Mouse (Mus musculus): ENCODE measurements around the gene Olfr613.
"Not testable (repeated sequence)": the region's sequence is repeated elsewhere in the genome, so short reads cannot be mapped to it uniquely, and the experiment has no call there.

Olfr613 gene

GRCm38 (mm10) chr7:103547774-103548173, at the start of gene Olfr613:
Gene Olfr613, plus strand, starts transcription at chr7:103548074.
- in situ Hi-C loops (cut with MboI, MseI): no loop called here

GRCm38 (mm10) chr7:103512022-103512421, 35.9 kb upstream of the Olfr613 start, which contains the start of gene Olfr610:
Gene Olfr610, minus strand, starts transcription at chr7:103512122.
- in situ Hi-C loops (cut with MboI, MseI): no loop called here

GRCm38 (mm10) chr7:103520746-103521145, 27.1 kb upstream of the Olfr613 start, which contains the start of gene Olfr611:
Gene Olfr611, minus strand, starts transcription at chr7:103520846.
- in situ Hi-C loops (cut with MboI, MseI): not testable (repeated sequence)

- in situ Hi-C loops (cut with MboI, MseI): not testable (repeated sequence)
Measured at GRCm38 (mm10) chr7:103542617-103543016, 5.3 kb upstream of the Olfr613 start, which contains the start of gene Olfr612. Gene Olfr612, minus strand, starts transcription at chr7:103542717.

- in situ Hi-C loops (cut with MboI, MseI): no loop called here
Measured at GRCm38 (mm10) chr7:103555779-103556178, 7.9 kb downstream of the Olfr613 start, which contains the start of gene Olfr615. Gene Olfr615, plus strand, starts transcription at chr7:103556079.

GRCm38 (mm10) chr7:103569043-103569442, 21.2 kb downstream of the Olfr613 start, which contains the start of gene Olfr616:
Gene Olfr616, minus strand, starts transcription at chr7:103569143.
- in situ Hi-C loops (cut with MboI, MseI): no loop called here

- in situ Hi-C loops (cut with MboI, MseI): no loop called here
Measured at GRCm38 (mm10) chr7:103572761-103573160, 24.9 kb downstream of the Olfr613 start, which contains the start of gene Olfr617. Gene Olfr617, plus strand, starts transcription at chr7:103573061.

- in situ Hi-C loops (cut with MboI, MseI): no loop called here
Measured at GRCm38 (mm10) chr7:103589803-103590202, 41.9 kb downstream of the Olfr613 start, which contains the start of gene Olfr618. Gene Olfr618, plus strand, starts transcription at chr7:103590103.

- in situ Hi-C loops (cut with MboI, MseI): no loop called here
Measured at GRCm38 (mm10) chr7:103600275-103600674, 52.4 kb downstream of the Olfr613 start, which contains the start of gene Olfr619. Gene Olfr619, plus strand, starts transcription at chr7:103600575.

All from T-helper 2 cell (primary cell).